ENCODE assay signal across 19 mouse cellular contexts in genomic region chr15:5326996-5327395, GRCm38 (mm10).
"Had no signal": no experiment of that assay in that cellular context is flagged by ENCODE, and none has a peak within 500 bp of the region (broad histone marks: within the 10 kb centered on the region; RNA-seq: fewer than 3 reads in every experiment).

No protein-coding gene starts in this region.

- H3K27ac ChIP-seq: midbrain, embryonic 10.5 days; midbrain, embryonic 12.5 days; neural tube, embryonic 13.5 days; neural tube, embryonic 15.5 days; stomach, embryonic 15.5 days; stomach, postnatal 0 days had no signal

- H3K4me1 ChIP-seq: midbrain, embryonic 10.5 days; midbrain, embryonic 12.5 days; neural tube, embryonic 13.5 days; neural tube, embryonic 15.5 days; stomach, embryonic 15.5 days had no signal

- H3K4me3 ChIP-seq: midbrain, embryonic 10.5 days; midbrain, embryonic 12.5 days; myocyte; neural tube, embryonic 13.5 days; neural tube, embryonic 15.5 days; stomach, embryonic 15.5 days had no signal

- H3K36me3 ChIP-seq: midbrain, embryonic 10.5 days; midbrain, embryonic 12.5 days; neural tube, embryonic 13.5 days; neural tube, embryonic 15.5 days; stomach, embryonic 15.5 days had no signal

- H3K27me3 ChIP-seq: midbrain, embryonic 12.5 days; neural tube, embryonic 13.5 days; neural tube, embryonic 15.5 days; stomach, embryonic 15.5 days had no signal

- DNase-seq: lung, adult 18-20 months; lung, embryonic 14.5 days; lung, postnatal 10 days; lung, postnatal 4 days; midbrain, embryonic 14.5 days; retina, postnatal 1 day; right cerebral cortex, adult 18-20 months; right cerebral cortex, postnatal 25 days; right cerebral cortex, postnatal 4 days; thymus, adult 2 months; thymus, postnatal 25 days; thymus, postnatal 4 days had no signal

- H3K9ac ChIP-seq: lung, embryonic 14.5 days; midbrain, embryonic 12.5 days; neural tube, embryonic 13.5 days; neural tube, embryonic 15.5 days; stomach, embryonic 15.5 days had no signal

- H3K9me3 ChIP-seq: midbrain, embryonic 10.5 days; midbrain, embryonic 12.5 days; neural tube, embryonic 13.5 days; neural tube, embryonic 15.5 days; stomach, embryonic 15.5 days had no signal
